Mouse (Mus musculus): ENCODE measurements at regions not wholly inside any gene's neighbourhood (a gene's known extent, or its start where the extent isn't known, plus 50 kb on each side); places are given as distances from the start of the nearest gene placed in this dataset.

DNA sequence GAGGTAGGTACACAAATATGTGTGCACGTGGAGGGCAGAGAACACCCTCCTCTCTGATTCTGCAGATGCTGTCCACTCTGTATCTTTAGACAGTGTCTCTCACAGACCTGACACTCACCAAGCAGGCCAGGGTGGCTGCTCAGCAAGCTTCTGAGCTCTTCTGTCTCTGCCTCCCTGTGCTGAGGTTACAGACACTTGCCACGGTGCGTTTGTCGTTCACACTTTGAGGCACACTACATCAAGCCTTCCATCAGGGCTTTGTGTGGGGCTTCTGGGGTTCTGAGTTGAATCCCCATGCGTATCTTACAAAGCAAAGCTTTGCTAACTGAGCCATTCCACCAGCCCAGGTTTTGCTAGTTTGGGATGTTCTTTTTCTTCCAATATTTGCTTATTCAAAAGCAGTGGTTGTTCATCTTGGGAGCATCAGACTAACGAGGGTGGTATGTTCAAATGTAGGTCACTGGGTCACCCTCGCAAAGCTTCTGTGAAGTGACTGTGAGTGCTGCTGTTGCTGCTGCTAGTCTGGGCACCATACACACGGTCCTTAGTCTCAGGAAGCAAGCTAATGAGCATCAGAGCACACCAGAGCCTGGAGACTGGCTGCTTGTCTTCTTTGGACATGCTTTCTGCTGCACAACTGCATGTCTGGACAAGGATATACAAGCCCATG lies 90.2 kb upstream of the Frmd4a start:
- no peak for ATAC-seq (replicated peaks; ENCODE audit: insufficient number of reproducible peaks, low FRiP score, low TSS enrichment, poor library complexity, severe bottlenecking)

GRCm38 (mm10) chr2:3927853-3928252 lies 89.7 kb upstream of the Frmd4a start:
- ATAC-seq (replicated peaks; ENCODE audit: insufficient number of reproducible peaks, low FRiP score, low TSS enrichment, poor library complexity, severe bottlenecking), result no peak

- no peak for ATAC-seq (replicated peaks; ENCODE audit: insufficient number of reproducible peaks, low FRiP score, low TSS enrichment, poor library complexity, severe bottlenecking)
Measured at GRCm38 (mm10) chr2:3930650-3931049, 86.9 kb upstream of the Frmd4a start.

DNA sequence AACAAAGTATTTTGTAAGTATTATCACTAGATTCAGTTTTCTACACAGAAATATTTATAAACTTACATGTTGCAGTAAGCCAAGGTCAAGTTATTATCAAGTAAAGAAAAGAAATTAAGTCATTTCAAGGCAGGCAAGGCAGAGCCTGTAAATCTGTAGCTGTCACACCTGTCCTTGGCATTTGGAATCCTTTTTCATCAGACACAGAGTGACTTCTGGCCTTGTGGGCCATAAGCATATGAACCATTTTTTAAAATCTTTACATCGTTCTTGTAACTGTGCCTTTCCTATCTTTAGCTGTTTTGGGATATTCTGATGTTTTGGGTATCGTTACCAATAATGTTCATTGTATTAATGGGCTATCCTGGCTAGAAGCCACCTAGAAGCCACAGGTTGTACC lies 76.7 kb upstream of the Frmd4a start:
- no peak for ATAC-seq (replicated peaks; ENCODE audit: insufficient number of reproducible peaks, low FRiP score, low TSS enrichment, poor library complexity, severe bottlenecking)

- no peak for ATAC-seq (replicated peaks; ENCODE audit: insufficient number of reproducible peaks, low FRiP score, low TSS enrichment, poor library complexity, severe bottlenecking)
Measured at GRCm38 (mm10) chr2:3941496-3941895, 76.0 kb upstream of the Frmd4a start.

GRCm38 (mm10) chr2:3947432-3947831 lies 70.1 kb upstream of the Frmd4a start:
- ATAC-seq (replicated peaks; ENCODE audit: insufficient number of reproducible peaks, low FRiP score, low TSS enrichment, poor library complexity, severe bottlenecking), result no peak

- ATAC-seq (replicated peaks; ENCODE audit: insufficient number of reproducible peaks, low FRiP score, low TSS enrichment, poor library complexity, severe bottlenecking), result no peak
Measured at GRCm38 (mm10) chr2:3948331-3948730, 69.2 kb upstream of the Frmd4a start.

GRCm38 (mm10) chr2:3957491-3957890 lies 60.0 kb upstream of the Frmd4a start:
- ATAC-seq (replicated peaks; ENCODE audit: insufficient number of reproducible peaks, low FRiP score, low TSS enrichment, poor library complexity, severe bottlenecking), result no peak

- no peak for ATAC-seq (replicated peaks; ENCODE audit: insufficient number of reproducible peaks, low FRiP score, low TSS enrichment, poor library complexity, severe bottlenecking)
Measured at GRCm38 (mm10) chr2:3958065-3958641, 59.4 kb upstream of the Frmd4a start.

- ATAC-seq (replicated peaks; ENCODE audit: insufficient number of reproducible peaks, low FRiP score, low TSS enrichment, poor library complexity, severe bottlenecking), result no peak
Measured at GRCm38 (mm10) chr2:3958711-3959110, 58.8 kb upstream of the Frmd4a start.

GRCm38 (mm10) chr2:3959181-3959580 lies 58.3 kb upstream of the Frmd4a start:
- no peak for ATAC-seq (replicated peaks; ENCODE audit: insufficient number of reproducible peaks, low FRiP score, low TSS enrichment, poor library complexity, severe bottlenecking)

DNA sequence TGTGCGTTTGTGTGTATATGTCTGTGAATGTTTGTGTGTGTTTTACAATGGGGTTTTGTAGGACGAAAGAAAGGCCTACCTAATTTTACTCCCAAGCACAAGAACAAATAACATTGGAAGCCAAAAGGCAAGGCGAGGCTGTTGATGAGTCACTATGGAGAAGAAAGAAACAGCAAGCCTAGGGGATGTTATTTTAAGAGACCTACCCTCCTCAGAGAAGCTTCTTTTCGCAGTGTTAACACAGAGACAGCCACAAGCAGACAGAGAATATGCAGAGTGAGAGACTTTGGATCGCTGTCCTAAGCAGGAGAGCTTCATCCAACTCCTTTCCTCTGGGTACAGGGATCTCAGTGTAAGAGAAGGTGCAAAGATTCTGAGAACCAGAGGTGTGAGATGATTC lies 57.3 kb upstream of the Frmd4a start:
- ATAC-seq (replicated peaks; ENCODE audit: insufficient number of reproducible peaks, low FRiP score, low TSS enrichment, poor library complexity, severe bottlenecking), result no peak

GRCm38 (mm10) chr2:3964351-3964750 lies 53.2 kb upstream of the Frmd4a start:
- peak; percentile 100 for ATAC-seq (replicated peaks; ENCODE audit: insufficient number of reproducible peaks, low FRiP score, low TSS enrichment, poor library complexity, severe bottlenecking)

Measured in monocyte, adult 5-6 weeks (primary cell).